Mouse (Mus musculus) G1E (cell line): ENCODE results near the gene Cdk7. TPM values are rescaled to one million over a fixed set of nuclear protein-coding genes. Genes with fewer than 3 reads are reported as not detected.

ENCODE experiments used
- ATAC-seq: 2 replicates; pipeline ENCODE4 v1.8.0; 2016; ENCODE audit warnings: mild to moderate bottlenecking; ENCODE audit not compliant: insufficient number of reproducible peaks, poor library complexity, low FRiP score, severe bottlenecking; ENCODE audit errors: extremely low read depth
- DNase-seq: peaks from one replicate; pipeline ENCODE4 v3.0.0; 2012; ENCODE audit warnings: low spot score
- H3K27me3 ChIP-seq: 2 replicates; pipeline ENCODE4 v1.6.1; 2012; ENCODE audit warnings: mild to moderate bottlenecking, low read length, inconsistent platforms; ENCODE audit not compliant: insufficient read depth
- H3K36me3 ChIP-seq: replicated peaks from 2 replicates; pipeline ENCODE3; 2012; ENCODE audit warnings: mild to moderate bottlenecking, inconsistent platforms
- H3K4me1 ChIP-seq: 2 replicates; pipeline ENCODE4 v1.6.1; 2012; ENCODE audit warnings: low read depth, low read length, inconsistent platforms, mixed read lengths; ENCODE audit not compliant: insufficient read depth
- H3K4me3 ChIP-seq: 2 replicates; pipeline ENCODE4 v1.5.1; 2012; ENCODE audit warnings: low read depth, mild to moderate bottlenecking, inconsistent platforms, low read length, moderate library complexity, mixed read lengths
- H3K9me3 ChIP-seq: replicated peaks from 2 replicates; pipeline ENCODE4 v1.6.1; 2012; ENCODE audit warnings: inconsistent platforms
- CTCF ChIP-seq: IDR thresholded peaks from 2 replicates; pipeline ENCODE4 v1.5.1; 2012; ENCODE audit warnings: low read depth, low read length, inconsistent platforms, mixed read lengths
- GATA1 ChIP-seq: IDR thresholded peaks from 2 replicates; pipeline ENCODE4 v1.6.1; 2012; ENCODE audit warnings: borderline replicate concordance, low read length, inconsistent platforms, mixed read lengths
- GATA2 ChIP-seq: IDR thresholded peaks from 2 replicates; pipeline ENCODE4 v1.6.1; 2012; ENCODE audit warnings: low read depth, low read length, inconsistent platforms, borderline replicate concordance
- POLR2AphosphoS5 ChIP-seq: IDR thresholded peaks from 2 replicates; pipeline ENCODE4 v1.6.1; 2012; ENCODE audit warnings: low read depth, low read length, inconsistent platforms; ENCODE audit not compliant: insufficient replicate concordance
- TAL1 ChIP-seq: conservative IDR thresholded peaks from 2 replicates; pipeline ENCODE4 v1.6.1; 2012; ENCODE audit warnings: low read depth, low read length, inconsistent platforms, mixed read lengths
- polyA plus RNA-seq: library from polyadenylated mRNA; stranded (reverse); fragments of >175 nt; gene quantifications from 2 replicates; pipeline ENCODE4 v1.2.3, GENCODE M21; 2012
- total RNA-seq, 2 experiments: library from RNA; stranded (forward) in 1 of 2; stranded (reverse) in 1 of 2; fragments of 200-1000 nt in 1 of 2; fragments of >200 nt in 1 of 2; fragmentation: Nextera tagmentation in 1 of 2; gene quantifications; 2 replicates each; pipeline ENCODE4 v1.2.3; 2014 to 2017

Gene Cdk7
- total and polyA plus RNA-seq, 3 experiments = 28.8 to 106 (median 66.2) TPM

- no peak for ATAC-seq
- TF ChIP-seq GATA2 = no peak
- TF ChIP-seq GATA1 = no peak
- TF ChIP-seq POLR2AphosphoS5 = no peak
- no peak for TF ChIP-seq CTCF
- no peak for TF ChIP-seq TAL1
- H3K27me3 ChIP-seq = no peaks in the 10 kb centered on the region
- no peak for DNase-seq
- H3K4me3 ChIP-seq = no peak overlapping the region
- peaks cover 44% of the 10 kb centered on the region for H3K4me1 ChIP-seq
- peaks cover 28% of the 10 kb centered on the region for H3K36me3 ChIP-seq
- no peaks in the 10 kb centered on the region; the same call in 1 of the 2 replicates for H3K9me3 ChIP-seq
These were observed 24.6 kb upstream of the Cdk7 start for GRCm38 (mm10) chr13:100755329-100755728.

GRCm38 (mm10) chr13:100754186-100754585, 23.4 kb upstream of the Cdk7 start:
- Histone ChIP-seq H3K4me3 (no peak overlapping the region), H3K9me3 (no peaks in the 10 kb centered on the region; the same call in 1 of the 2 replicates), H3K4me1 (peaks cover 54% of the 10 kb centered on the region), H3K27me3 (no peaks in the 10 kb centered on the region), H3K36me3 (peaks cover 16% of the 10 kb centered on the region)
- ATAC-seq (no peak), DNase-seq (no peak)
- no peak for TF ChIP-seq POLR2AphosphoS5
- TF ChIP-seq GATA2 = no peak
- no peak for TF ChIP-seq CTCF
- no peak for TF ChIP-seq GATA1
- TF ChIP-seq TAL1 = no peak

GRCm38 (mm10) chr13:100753011-100753410, 22.3 kb upstream of the Cdk7 start:
- ATAC-seq = no peak

GRCm38 (mm10) chr13:100752529-100752928, 21.8 kb upstream of the Cdk7 start:
- Histone ChIP-seq H3K4me1 (peaks cover 67% of the 10 kb centered on the region), H3K9me3 (no peaks in the 10 kb centered on the region; the same call in 1 of the 2 replicates), H3K27me3 (no peaks in the 10 kb centered on the region), H3K36me3 (peaks cover 3% of the 10 kb centered on the region), H3K4me3 (peak overlapping the region; percentile 56; the same call in 1 of the 2 replicates)
- ATAC-seq = peak; percentile 62
- TF ChIP-seq GATA1 = no peak
- TF ChIP-seq CTCF = no peak
- TF ChIP-seq TAL1 = peak; percentile 84
- TF ChIP-seq GATA2 = 0 out of 2 replicates have a peak, but pooled peaks have one; percentile 27
- TF ChIP-seq POLR2AphosphoS5 = no peak
- DNase-seq = peak; percentile 46

More at GRCm38 (mm10) chr13:100753011-100753410, 22.3 kb upstream of the Cdk7 start:
- no peak for TF ChIP-seq GATA2
- TF ChIP-seq POLR2AphosphoS5 = no peak
- no peak for TF ChIP-seq CTCF
- TF ChIP-seq GATA1 = no peak
- TF ChIP-seq TAL1 = no peak
- Histone ChIP-seq H3K36me3 (peaks cover 7% of the 10 kb centered on the region), H3K4me1 (peaks cover 63% of the 10 kb centered on the region), H3K4me3 (peak overlapping the region; percentile 13; the same call in 1 of the 2 replicates), H3K27me3 (no peaks in the 10 kb centered on the region), H3K9me3 (no peaks in the 10 kb centered on the region; the same call in 1 of the 2 replicates)
- DNase-seq = no peak

- no peaks in the 10 kb centered on the region; the same call in 1 of the 2 replicates for H3K9me3 ChIP-seq
- no peak for TF ChIP-seq POLR2AphosphoS5
- peak; percentile 53 for TF ChIP-seq TAL1
- H3K27me3 ChIP-seq = no peaks in the 10 kb centered on the region
- H3K36me3 ChIP-seq = no peaks in the 10 kb centered on the region
- H3K4me1 ChIP-seq = peaks cover 77% of the 10 kb centered on the region
- ATAC-seq (peak; percentile 9; the same call in 1 of the 2 replicates), DNase-seq (no peak)
- H3K4me3 ChIP-seq = no peak overlapping the region
These were observed 20.7 kb upstream of the Cdk7 start for GRCm38 (mm10) chr13:100751402-100751801.

GRCm38 (mm10) chr13:100750799-100751198, 20.1 kb upstream of the Cdk7 start:
- peak; percentile 66 for ATAC-seq
- DNase-seq = peak; percentile 44
- TF ChIP-seq TAL1 = peak; percentile 64
- no peak for TF ChIP-seq POLR2AphosphoS5
- no peaks in the 10 kb centered on the region; the same call in 1 of the 2 replicates for H3K9me3 ChIP-seq
- H3K4me1 ChIP-seq = peaks cover 83% of the 10 kb centered on the region
- no peaks in the 10 kb centered on the region for H3K36me3 ChIP-seq
- no peak overlapping the region; the same call in 1 of the 2 replicates for H3K4me3 ChIP-seq
- no peaks in the 10 kb centered on the region for H3K27me3 ChIP-seq
